Mouse (Mus musculus) C2C12 (cell line): ENCODE results near the gene Cd69.

Source experiments
- CEBPB ChIP-seq: IDR thresholded peaks from one replicate; pipeline ENCODE4 v1.6.1; 2011; ENCODE audit warnings: low read depth, mild to moderate bottlenecking, control low read depth, moderate library complexity
- CTCF ChIP-seq: IDR thresholded peaks from one replicate; pipeline ENCODE4 v1.5.1; 2011; ENCODE audit not compliant: control insufficient read depth, insufficient read depth, insufficient read length
- MAX ChIP-seq: IDR thresholded peaks from one replicate; pipeline ENCODE4 v1.6.1; 2011; ENCODE audit warnings: mild to moderate bottlenecking, control low read depth
- MYOG ChIP-seq: IDR thresholded peaks from one replicate; pipeline ENCODE4 v1.6.1; 2011; ENCODE audit not compliant: control insufficient read depth, insufficient read length; ENCODE audit errors: extremely low read depth
- USF1 ChIP-seq: IDR thresholded peaks from one replicate; pipeline ENCODE4 v1.6.1; 2011; ENCODE audit warnings: low read depth, mild to moderate bottlenecking, control low read depth, moderate library complexity

GRCm38 (mm10) chr6:129233366-129233954, 41.8 kb downstream of the Cd69 start:
- TF ChIP-seq CTCF (no peak), CEBPB (no peak), USF1 (no peak), MYOG (no peak), MAX (no peak)
